Mouse (Mus musculus): ENCODE measurements around the gene Ispd.

Ispd gene

GRCm38 (mm10) chr12:36564146-36564545 is 182.9 kb downstream of the Ispd start:
- DNase-seq (ENCODE audit: low spot score), result no peak

- DNase-seq (ENCODE audit: low spot score), result no peak
These were observed 185.7 kb downstream of the Ispd start for GRCm38 (mm10) chr12:36566974-36567373.

GRCm38 (mm10) chr12:36570414-36571095 is 189.3 kb downstream of the Ispd start:
- no peak for DNase-seq (ENCODE audit: low spot score)

DNA sequence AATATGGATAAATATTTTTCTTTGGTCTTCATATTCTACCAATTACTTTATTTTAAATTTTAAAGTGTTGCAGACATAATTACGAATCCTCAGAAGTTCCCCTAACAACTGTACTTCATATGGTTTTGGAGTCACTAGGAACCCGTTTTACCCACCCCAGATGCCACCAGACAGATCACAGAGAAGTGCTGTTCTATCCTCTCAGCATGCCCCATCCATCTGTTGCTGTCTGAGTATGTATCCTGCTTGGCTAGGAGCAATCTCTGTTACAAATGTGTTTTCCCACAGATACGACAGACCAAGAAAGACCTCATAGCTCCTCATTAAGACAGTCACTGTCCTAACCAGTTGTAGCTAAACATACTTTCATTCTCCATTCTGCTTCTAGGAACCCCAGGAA is 203.6 kb downstream of the Ispd start:
- no peak for DNase-seq (ENCODE audit: low spot score)

DNA sequence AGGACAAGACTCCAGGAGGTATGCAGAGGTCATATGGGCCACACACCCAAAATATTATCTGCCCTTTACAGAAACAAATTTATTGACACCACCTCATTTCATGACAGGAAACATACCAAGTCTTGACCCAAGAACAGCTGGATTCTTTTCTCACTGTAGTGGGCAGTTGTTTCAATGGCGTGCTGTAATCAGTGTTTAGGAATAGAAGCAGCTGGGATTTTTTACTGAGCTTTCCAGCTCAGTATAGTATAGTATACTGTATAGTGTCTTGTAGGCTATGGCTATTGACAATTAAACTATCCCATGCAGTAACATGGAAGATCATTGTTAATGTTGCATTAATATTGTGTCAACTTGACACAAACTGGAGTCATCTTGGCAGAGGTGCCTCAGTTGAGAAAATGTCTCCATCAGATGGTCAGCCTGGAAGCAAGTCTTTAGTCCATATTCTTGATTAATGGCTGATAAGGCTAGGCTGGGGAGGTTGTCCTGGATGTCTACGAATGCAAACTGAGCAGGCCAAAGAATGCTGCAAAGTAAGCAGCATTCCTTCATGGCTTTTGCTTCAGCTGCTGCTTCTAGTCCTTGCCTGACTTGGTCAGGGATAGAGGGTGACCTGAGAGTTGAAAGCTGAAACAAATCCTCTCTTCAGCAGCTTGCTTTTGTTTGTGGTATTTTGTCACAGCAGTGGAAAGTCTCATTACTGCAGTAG is 216.4 kb downstream of the Ispd start:
- DNase-seq (ENCODE audit: low spot score), result no peak

- DNase-seq (ENCODE audit: low spot score), result no peak
These were observed 240.9 kb downstream of the Ispd start for GRCm38 (mm10) chr12:36621960-36622736.

DNA sequence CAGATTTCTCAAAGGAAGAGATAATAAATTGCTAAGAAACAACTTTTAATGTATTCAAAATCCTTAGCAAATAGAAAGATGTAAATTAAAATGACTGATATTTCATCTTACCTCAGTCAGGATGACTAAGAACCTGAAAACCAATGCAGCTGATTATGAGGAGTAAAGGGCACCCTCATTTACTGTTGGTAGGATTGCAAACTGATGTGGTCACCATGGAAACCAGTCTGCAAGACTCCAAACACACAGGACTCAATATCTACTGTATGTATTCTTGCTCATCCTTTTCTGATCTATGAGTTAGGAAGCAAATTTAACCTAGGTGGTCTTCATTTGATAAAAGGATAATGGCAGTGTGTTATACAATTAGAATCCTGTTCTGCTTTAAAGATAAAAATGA is 246.0 kb downstream of the Ispd start:
- DNase-seq (ENCODE audit: low spot score), result no peak

- DNase-seq (ENCODE audit: low spot score), result no peak
These were observed 251.2 kb downstream of the Ispd start for GRCm38 (mm10) chr12:36632427-36632826.

GRCm38 (mm10) chr12:36647514-36647913 is 266.3 kb downstream of the Ispd start:
- DNase-seq (ENCODE audit: low spot score), result no peak

GRCm38 (mm10) chr12:36662496-36662895 is 281.2 kb downstream of the Ispd start:
- peak; percentile 9 for DNase-seq (ENCODE audit: low spot score)

DNA sequence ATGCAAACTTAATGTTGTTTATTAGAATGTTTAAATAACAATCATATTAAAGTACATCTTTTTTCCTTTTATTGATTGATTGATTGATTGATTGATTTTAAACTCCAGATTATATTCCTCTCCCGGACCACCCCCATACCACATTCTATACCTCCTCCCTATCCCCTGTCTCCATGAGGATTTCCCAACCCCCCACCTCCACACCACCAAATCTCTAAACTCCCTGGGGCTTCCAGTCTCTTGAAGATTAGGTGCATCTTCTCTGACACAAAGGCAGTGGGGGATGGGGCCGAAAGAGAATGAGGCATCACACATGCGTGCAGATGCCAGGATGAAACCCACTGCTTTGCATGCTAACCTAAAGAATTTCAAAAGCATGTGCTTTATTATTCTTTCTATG is 283.5 kb downstream of the Ispd start:
- DNase-seq (ENCODE audit: low spot score), result no peak

DNA sequence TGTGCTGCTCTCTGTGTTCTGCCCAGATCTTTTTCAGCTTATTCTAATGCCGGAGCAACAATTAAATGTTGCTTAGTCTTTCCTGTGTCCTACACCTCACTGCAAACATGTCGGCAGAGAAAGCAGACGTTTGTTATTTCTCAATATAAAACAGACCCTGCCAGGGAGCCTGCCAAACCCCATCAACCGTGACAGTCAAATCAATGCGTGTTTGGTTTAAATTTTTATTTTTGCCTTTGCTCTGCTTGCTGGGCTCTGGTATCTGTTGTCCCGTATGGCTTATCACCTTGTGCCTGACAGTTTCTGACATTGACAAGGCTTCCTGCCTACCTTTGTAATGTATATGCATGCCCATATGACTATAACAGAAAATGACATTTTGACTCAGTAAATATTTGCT is 285.5 kb downstream of the Ispd start:
- no peak for DNase-seq (ENCODE audit: low spot score)

DNA sequence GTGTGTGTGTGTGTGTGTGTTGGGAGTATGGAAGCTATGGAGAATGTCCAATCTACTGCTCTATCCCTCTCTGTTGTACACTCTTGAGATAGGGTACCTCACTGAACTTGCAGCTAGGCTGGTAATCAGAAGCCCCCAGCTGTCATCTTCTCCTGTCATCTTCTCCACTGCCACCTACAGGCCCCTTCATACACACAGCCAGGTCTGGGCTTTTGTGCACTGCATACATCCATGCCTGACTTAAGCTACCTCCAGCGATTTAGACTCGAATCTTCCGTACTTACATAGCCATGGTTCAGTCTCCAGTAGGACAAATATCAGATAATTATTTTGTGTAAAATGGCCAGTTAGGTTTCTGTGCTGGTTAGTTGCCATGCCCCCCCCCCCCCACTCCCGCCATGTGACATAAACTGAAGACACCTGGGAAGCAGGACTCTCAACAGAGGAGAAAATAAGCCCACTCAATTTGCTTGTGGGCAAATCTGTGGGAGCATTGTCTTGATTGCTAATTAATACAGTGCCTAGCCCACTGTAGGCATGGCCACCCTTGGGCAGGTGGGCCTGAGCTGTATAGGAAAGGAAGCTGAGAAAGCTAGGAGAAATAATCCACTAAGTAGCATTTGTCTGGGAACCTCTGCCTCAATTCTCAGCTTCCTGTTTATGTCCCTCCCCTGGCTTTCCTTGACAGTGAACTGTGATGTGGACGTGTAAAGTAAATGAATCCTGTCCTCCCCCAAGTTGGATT is 289.1 kb downstream of the Ispd start:
- DNase-seq (ENCODE audit: low spot score), result no peak

GRCm38 (mm10) chr12:36670915-36671579 is 289.8 kb downstream of the Ispd start:
- DNase-seq (ENCODE audit: low spot score), result no peak

DNA sequence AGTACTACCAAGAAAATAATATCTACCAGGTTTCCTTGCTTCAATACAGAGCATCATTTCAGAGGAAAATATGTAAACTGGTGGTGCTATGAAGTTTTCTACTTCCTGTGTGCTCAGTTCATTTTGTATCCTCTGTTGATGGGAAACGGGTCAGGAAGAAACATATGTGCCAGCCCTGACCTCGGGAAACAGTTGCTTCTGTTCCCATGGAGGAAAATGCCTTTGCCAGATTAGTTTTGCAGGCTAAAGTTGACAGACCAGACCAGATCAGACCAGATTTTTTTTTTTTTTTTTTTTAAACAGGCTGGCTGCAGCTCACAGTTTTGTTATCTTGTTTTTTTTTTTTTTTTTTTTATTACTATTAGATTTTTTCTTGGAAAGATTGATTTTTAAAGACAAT is 293.2 kb downstream of the Ispd start:
- DNase-seq (ENCODE audit: low spot score), result no peak

DNA sequence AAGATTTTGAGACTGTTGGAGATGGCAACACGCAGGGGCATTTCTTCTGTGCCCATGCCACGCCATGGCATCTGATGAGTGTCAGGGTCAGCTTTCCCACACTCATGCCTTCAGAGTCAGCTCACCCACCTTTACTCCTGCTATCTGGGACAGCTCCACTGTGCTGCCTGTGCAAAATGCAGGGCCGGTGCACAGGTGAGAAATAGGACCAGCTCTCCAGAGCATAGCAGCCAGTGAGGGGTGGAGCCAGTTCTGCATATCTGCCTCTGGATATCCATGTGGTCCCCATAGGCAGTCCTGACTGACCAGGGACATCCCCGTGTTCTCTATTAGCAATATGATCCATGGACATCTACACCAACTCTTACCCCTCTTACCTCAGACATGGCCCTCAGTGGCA is 297.0 kb downstream of the Ispd start:
- no peak for DNase-seq (ENCODE audit: low spot score)

DNA sequence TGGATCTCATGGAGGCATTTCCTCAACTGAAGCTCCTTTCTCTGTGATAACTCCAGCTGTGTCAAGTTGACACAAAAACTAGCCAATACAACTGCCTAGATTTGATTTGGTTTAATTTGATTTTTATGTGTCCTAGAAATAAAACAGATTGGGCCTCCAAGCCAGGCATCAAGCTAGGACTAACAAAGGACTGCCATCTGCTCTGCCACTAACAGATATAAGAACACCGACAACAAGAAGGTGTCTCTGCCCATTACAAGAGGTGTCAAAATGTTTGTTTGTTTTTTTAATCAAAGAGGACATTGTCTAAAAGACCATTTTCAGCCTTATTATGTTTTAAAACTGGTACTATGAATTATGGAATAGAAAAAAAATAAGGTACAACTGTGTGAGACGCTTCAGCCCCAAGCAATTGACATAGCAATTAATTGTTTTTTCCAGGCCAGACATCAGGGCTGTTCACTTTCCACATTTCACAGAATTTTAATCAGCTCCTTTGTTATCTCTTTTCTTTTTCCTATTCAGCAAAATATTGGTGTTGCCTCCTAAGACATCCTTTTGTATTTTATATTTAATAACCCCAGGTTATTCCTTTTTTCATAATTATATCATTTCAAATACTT is 299.7 kb downstream of the Ispd start:
- DNase-seq (ENCODE audit: low spot score), result no peak

DNA sequence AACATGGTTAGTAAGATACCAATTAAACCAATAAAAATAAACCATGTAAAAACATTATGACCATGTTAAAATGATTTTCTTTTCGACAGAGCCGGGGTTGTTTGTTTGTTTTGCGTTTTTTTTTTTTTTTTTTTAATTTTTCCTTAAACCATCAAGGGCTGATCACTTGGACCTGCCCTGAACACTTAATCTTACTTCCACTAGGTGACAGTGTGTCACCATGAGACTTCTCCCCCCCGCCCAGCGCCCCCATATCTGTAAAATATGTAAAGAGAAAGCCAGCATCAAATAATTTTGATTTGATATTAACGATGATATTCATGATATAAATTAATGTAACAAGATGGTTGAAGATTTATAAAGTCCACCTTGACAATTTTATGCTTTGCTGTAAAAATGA is 300.5 kb downstream of the Ispd start:
- no peak for DNase-seq (ENCODE audit: low spot score)

DNA sequence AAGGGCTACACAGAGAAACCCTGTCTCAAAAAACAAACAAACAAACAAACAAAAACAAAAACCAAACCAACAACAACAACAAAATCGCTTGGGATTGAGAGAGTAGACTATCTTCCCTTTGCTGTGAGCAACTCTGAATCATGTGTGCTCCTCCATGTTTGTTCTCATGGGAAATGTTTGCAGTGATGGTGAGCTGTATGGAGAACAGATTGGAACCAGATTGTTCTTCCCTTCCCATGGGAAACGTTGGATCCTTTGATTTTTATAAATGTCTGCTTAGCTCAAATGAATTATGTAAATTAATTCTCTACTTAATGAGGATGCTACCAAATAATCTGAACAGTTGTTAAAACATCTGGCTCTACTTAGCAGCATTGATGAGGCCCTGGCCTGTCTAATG is 312.8 kb downstream of the Ispd start:
- no peak for DNase-seq (ENCODE audit: low spot score)

DNA sequence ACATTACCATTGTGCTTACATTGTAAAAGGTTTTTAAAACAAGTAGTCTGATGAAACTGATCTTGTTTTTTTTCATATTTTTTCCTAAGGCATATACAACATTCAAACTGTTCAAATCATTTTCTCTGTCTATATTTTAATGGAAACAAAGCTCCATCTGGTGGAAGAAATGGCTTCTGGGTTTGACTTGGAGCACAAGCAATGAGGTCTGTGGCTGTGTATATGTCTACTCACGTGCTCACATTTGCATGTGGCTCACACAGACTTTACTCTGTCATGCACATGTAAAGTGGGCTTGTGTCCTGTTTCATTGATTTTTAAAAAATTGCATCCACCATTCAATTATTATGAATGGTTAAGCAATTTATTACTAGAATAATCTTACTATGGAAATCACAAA is 323.1 kb downstream of the Ispd start:
- no peak for DNase-seq (ENCODE audit: low spot score)

DNA sequence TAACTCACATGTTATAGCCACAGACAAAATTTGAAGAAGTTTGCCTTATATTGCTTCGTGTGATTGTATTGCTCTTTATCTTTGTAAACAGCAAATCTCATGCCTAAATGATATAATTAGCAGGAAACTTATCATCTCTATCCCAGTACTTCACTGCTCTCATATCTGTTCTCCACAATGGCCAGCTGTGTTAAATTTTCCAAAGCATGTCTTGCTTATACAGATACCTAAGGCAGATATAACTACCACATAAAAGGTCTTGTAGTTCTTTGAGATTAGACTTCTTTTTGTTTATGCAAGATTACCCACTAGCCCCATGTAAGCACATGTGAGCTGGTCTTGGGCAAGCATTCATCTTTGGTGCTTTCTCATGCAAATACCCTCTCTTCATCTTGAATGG is 327.6 kb downstream of the Ispd start:
- DNase-seq (ENCODE audit: low spot score), result no peak
